Mouse (Mus musculus) limb, embryonic 13.5 days (tissue): ENCODE data around the gene Shq1. TPM values are rescaled to one million over a fixed set of nuclear protein-coding genes. Genes with fewer than 3 reads are reported as not detected.

Source experiments
- ATAC-seq: fragments of 200-750 bp; cut with Nextera tagmentation; 2 replicates; pipeline ENCODE4 v1.8.0; 2017; ENCODE audit warnings: low read depth, moderate number of reproducible peaks, moderate TSS enrichment; ENCODE audit not compliant: low FRiP score
- H3K27ac ChIP-seq: fragments of 300-500 bp; sonication (generic); 2 replicates; pipeline ENCODE4 v1.5.1; 2015; ENCODE audit warnings: inconsistent platforms, mild to moderate bottlenecking, moderate library complexity
- H3K27me3 ChIP-seq: fragments of 300-500 bp; sonication (generic); 2 replicates; pipeline ENCODE4 v1.6.1; 2015; ENCODE audit warnings: mild to moderate bottlenecking, inconsistent platforms
- H3K36me3 ChIP-seq: fragments of 300-500 bp; sonication (generic); 2 replicates; pipeline ENCODE4 v1.6.1; 2015; ENCODE audit warnings: inconsistent platforms, mild to moderate bottlenecking, moderate library complexity
- H3K4me1 ChIP-seq: fragments of 300-500 bp; sonication (generic); 2 replicates; pipeline ENCODE4 v1.6.1; 2015; ENCODE audit warnings: inconsistent platforms
- H3K4me2 ChIP-seq: fragments of 300-500 bp; sonication (generic); replicated peaks from 2 replicates; pipeline ENCODE4 v1.6.1; 2015; ENCODE audit warnings: inconsistent platforms, mild to moderate bottlenecking, moderate library complexity
- H3K4me3 ChIP-seq: fragments of 300-500 bp; sonication (generic); 2 replicates; pipeline ENCODE4 v1.5.1; 2015; ENCODE audit warnings: moderate library complexity, mild to moderate bottlenecking, inconsistent platforms
- H3K9ac ChIP-seq: fragments of 300-500 bp; sonication (generic); 2 replicates; pipeline ENCODE4 v1.6.1; 2015; ENCODE audit warnings: mild to moderate bottlenecking, inconsistent platforms
- H3K9me3 ChIP-seq: fragments of 300-500 bp; sonication (generic); 2 replicates; pipeline ENCODE4 v1.6.1; 2016; ENCODE audit warnings: inconsistent platforms
- WGBS: fragments of 180-500 bp; shearing (Covaris S2); methylation state at CpG from one replicate; pipeline ENCODE4 v1.1.7; 2015; 5-methylcytosine and 5-hydroxymethylcytosine counted together
- polyA plus RNA-seq: library from polyadenylated mRNA; unstranded; fragments of >200 nt; fragmentation: Nextera tagmentation; extraction: Ambion mirVana; gene quantifications from 2 replicates; pipeline ENCODE4 v1.2.1, GENCODE M21; 2015

Shq1 gene
- polyA plus RNA-seq, 1 experiment from 2014 or later, result 18.6 TPM

- H3K4me3 ChIP-seq, result no peak overlapping the region
- no peaks in the 10 kb centered on the region for H3K27me3 ChIP-seq
- H3K9me3 ChIP-seq, result no peaks in the 10 kb centered on the region
- H3K36me3 ChIP-seq, result no peaks in the 10 kb centered on the region
- H3K4me1 ChIP-seq, result peaks cover 14% of the 10 kb centered on the region
- WGBS, result 46% methylated on average over 8 of the region's 8 CpGs
- no peak for ATAC-seq
- no peak overlapping the region for H3K27ac ChIP-seq
- H3K9ac ChIP-seq, result no peak overlapping the region
- H3K4me2 ChIP-seq, result no peak overlapping the region
Observed at GRCm38 (mm10) chr6:100593857-100594256, 77.1 kb downstream of the Shq1 start.

GRCm38 (mm10) chr6:100592991-100593390 lies 78.0 kb downstream of the Shq1 start:
- H3K27ac ChIP-seq, result no peak overlapping the region
- 24% methylated on average over 7 of the region's 7 CpGs for WGBS
- H3K9ac ChIP-seq, result no peak overlapping the region
- no peaks in the 10 kb centered on the region for H3K27me3 ChIP-seq
- H3K4me1 ChIP-seq, result peaks cover 14% of the 10 kb centered on the region
- no peaks in the 10 kb centered on the region for H3K9me3 ChIP-seq
- H3K4me3 ChIP-seq, result no peak overlapping the region
- no peak overlapping the region for H3K4me2 ChIP-seq
- H3K36me3 ChIP-seq, result no peaks in the 10 kb centered on the region
- ATAC-seq, result 0 out of 2 replicates have a peak, but pooled peaks have one; percentile 19

DNA sequence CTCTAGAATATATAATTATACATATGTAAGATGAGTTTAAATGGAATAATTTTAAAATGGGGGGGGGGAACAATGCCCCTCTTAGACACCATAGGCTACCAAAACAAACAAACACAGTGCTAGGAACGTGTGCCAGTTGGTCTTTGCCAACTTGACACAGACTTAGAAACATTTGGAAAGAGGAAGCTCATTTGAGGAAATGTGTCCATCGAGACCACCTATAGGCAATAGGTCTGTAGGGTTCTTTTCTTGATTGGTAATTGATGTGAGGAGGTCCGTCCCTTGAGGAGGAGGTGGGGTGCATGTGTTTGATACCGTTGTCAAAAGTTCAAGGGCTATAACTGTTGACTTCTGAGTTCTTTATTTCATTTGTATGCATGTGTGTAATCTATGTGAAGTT lies 80.4 kb downstream of the Shq1 start:
- no peaks in the 10 kb centered on the region for H3K9me3 ChIP-seq
- H3K9ac ChIP-seq, result no peak overlapping the region
- H3K36me3 ChIP-seq, result no peaks in the 10 kb centered on the region
- H3K27me3 ChIP-seq, result no peaks in the 10 kb centered on the region
- no peak overlapping the region for H3K27ac ChIP-seq
- no peak overlapping the region for H3K4me3 ChIP-seq
- 82% methylated on average over 4 of the region's 4 CpGs for WGBS
- H3K4me1 ChIP-seq, result peaks cover 23% of the 10 kb centered on the region
- no peak overlapping the region for H3K4me2 ChIP-seq
- ATAC-seq, result no peak

- Histone ChIP-seq H3K4me3 (no peak overlapping the region), H3K9ac (no peak overlapping the region), H3K9me3 (no peaks in the 10 kb centered on the region), H3K27me3 (no peaks in the 10 kb centered on the region), H3K4me2 (no peak overlapping the region), H3K4me1 (peaks cover 21% of the 10 kb centered on the region), H3K27ac (no peak overlapping the region), H3K36me3 (no peaks in the 10 kb centered on the region)
- WGBS, result 81% methylated on average over 3 of the region's 3 CpGs
- ATAC-seq, result no peak
Observed at GRCm38 (mm10) chr6:100588876-100589275, 82.1 kb downstream of the Shq1 start.

- H3K4me3 ChIP-seq, result no peak overlapping the region
- 88% methylated on average over 5 of the region's 5 CpGs for WGBS
- peaks cover 22% of the 10 kb centered on the region for H3K4me1 ChIP-seq
- no peak overlapping the region for H3K4me2 ChIP-seq
- H3K36me3 ChIP-seq, result no peaks in the 10 kb centered on the region
- ATAC-seq, result no peak
- no peak overlapping the region for H3K9ac ChIP-seq
- H3K27ac ChIP-seq, result no peak overlapping the region
- no peaks in the 10 kb centered on the region for H3K27me3 ChIP-seq
- no peaks in the 10 kb centered on the region for H3K9me3 ChIP-seq
Observed at GRCm38 (mm10) chr6:100586758-100587157, 84.2 kb downstream of the Shq1 start.

DNA sequence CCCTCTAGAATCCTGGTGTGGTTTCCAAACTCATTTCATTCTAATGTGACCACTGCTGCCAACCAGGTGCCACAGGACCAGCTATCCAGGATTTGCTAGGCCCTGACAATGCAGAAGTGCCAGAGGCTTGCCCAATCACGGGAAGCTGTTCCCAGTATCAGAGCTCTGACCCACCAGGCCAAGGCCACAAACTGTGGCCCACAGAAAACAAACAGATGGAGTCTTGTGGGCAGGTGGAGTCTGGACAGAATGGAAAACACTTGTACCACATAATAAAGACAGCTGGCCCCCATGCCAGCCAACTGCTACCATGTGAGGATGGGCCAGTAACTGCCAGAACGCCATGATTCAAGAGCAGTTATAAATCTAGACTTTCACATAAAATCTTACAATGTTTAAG lies 89.0 kb downstream of the Shq1 start:
- Histone ChIP-seq H3K27ac (no peak overlapping the region), H3K27me3 (0 out of 2 replicates have a peak, but pooled peaks cover 3% of the 10 kb centered on the region), H3K4me2 (no peak overlapping the region), H3K9ac (no peak overlapping the region), H3K36me3 (no peaks in the 10 kb centered on the region), H3K9me3 (no peaks in the 10 kb centered on the region), H3K4me1 (peaks cover 29% of the 10 kb centered on the region), H3K4me3 (no peak overlapping the region)
- no peak for ATAC-seq
- 52% methylated on average over 2 of the region's 2 CpGs for WGBS

GRCm38 (mm10) chr6:100581056-100581455 lies 89.9 kb downstream of the Shq1 start:
- Histone ChIP-seq H3K9ac (no peak overlapping the region), H3K9me3 (no peaks in the 10 kb centered on the region), H3K4me2 (no peak overlapping the region), H3K4me3 (no peak overlapping the region), H3K4me1 (peaks cover 29% of the 10 kb centered on the region), H3K27ac (no peak overlapping the region), H3K36me3 (no peaks in the 10 kb centered on the region), H3K27me3 (0 out of 2 replicates have a peak, but pooled peaks cover 3% of the 10 kb centered on the region)
- ATAC-seq, result no peak

GRCm38 (mm10) chr6:100577590-100577989 lies 93.4 kb downstream of the Shq1 start:
- Histone ChIP-seq H3K4me3 (no peak overlapping the region), H3K4me1 (peaks cover 24% of the 10 kb centered on the region), H3K27me3 (peaks cover 15% of the 10 kb centered on the region; the same call in 1 of the 2 replicates), H3K9ac (no peak overlapping the region), H3K4me2 (no peak overlapping the region), H3K9me3 (no peaks in the 10 kb centered on the region), H3K27ac (no peak overlapping the region), H3K36me3 (peaks cover 5% of the 10 kb centered on the region)
- 78% methylated on average over 6 of the region's 6 CpGs for WGBS
- ATAC-seq, result no peak

DNA sequence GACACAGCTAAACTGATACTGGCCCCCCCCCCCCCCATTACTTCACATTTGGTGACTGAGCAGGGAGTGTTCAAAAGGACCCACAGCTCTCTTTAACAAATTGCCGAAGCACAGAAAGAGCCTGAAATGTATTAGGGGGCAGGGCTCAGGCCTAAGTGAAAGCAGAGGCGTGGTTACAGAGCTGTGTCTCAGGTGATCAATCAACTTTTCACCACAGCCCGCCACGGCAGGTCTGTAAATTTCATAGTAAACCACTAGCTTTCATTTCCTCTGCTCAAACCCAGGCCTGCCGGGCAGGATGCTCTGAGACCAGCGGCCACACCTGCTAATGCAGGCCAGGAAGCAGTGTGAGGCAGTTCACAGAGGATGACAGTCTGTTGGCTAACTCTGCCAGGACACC lies 94.8 kb downstream of the Shq1 start:
- peak; percentile 71; the same call in 1 of the 2 replicates for ATAC-seq

GRCm38 (mm10) chr6:100566774-100567173 lies 104.2 kb downstream of the Shq1 start:
- H3K4me2 ChIP-seq, result no peak overlapping the region
- WGBS, result 75% methylated on average over 6 of the region's 6 CpGs
- H3K27ac ChIP-seq, result no peak overlapping the region
- H3K4me3 ChIP-seq, result no peak overlapping the region
- peak; percentile 24; the same call in 1 of the 2 replicates for ATAC-seq
- no peaks in the 10 kb centered on the region for H3K36me3 ChIP-seq
- no peaks in the 10 kb centered on the region for H3K9me3 ChIP-seq
- H3K27me3 ChIP-seq, result peaks cover 55% of the 10 kb centered on the region
- H3K4me1 ChIP-seq, result peaks cover 57% of the 10 kb centered on the region
- H3K9ac ChIP-seq, result no peak overlapping the region

More for the DNA sequence above, 94.8 kb downstream of the Shq1 start:
- no peak overlapping the region for H3K4me2 ChIP-seq
- H3K27me3 ChIP-seq, result peaks cover 18% of the 10 kb centered on the region; the same call in 1 of the 2 replicates
- WGBS, result 4% methylated on average over 6 of the region's 6 CpGs
- peaks cover 16% of the 10 kb centered on the region for H3K4me1 ChIP-seq
- no peak overlapping the region for H3K9ac ChIP-seq
- H3K9me3 ChIP-seq, result no peaks in the 10 kb centered on the region
- no peak overlapping the region for H3K4me3 ChIP-seq
- peaks cover 5% of the 10 kb centered on the region for H3K36me3 ChIP-seq
- no peak overlapping the region for H3K27ac ChIP-seq

- Histone ChIP-seq H3K4me1 (peaks cover 46% of the 10 kb centered on the region), H3K9me3 (no peaks in the 10 kb centered on the region), H3K27me3 (peaks cover 78% of the 10 kb centered on the region), H3K27ac (no peak overlapping the region), H3K9ac (no peak overlapping the region), H3K4me3 (no peak overlapping the region), H3K36me3 (no peaks in the 10 kb centered on the region), H3K4me2 (peak overlapping the region; percentile 99; the same call in 1 of the 2 replicates)
- 37% methylated on average over 4 of the region's 4 CpGs for WGBS
- ATAC-seq, result no peak
Observed at GRCm38 (mm10) chr6:100564516-100564915, 106.4 kb downstream of the Shq1 start.

DNA sequence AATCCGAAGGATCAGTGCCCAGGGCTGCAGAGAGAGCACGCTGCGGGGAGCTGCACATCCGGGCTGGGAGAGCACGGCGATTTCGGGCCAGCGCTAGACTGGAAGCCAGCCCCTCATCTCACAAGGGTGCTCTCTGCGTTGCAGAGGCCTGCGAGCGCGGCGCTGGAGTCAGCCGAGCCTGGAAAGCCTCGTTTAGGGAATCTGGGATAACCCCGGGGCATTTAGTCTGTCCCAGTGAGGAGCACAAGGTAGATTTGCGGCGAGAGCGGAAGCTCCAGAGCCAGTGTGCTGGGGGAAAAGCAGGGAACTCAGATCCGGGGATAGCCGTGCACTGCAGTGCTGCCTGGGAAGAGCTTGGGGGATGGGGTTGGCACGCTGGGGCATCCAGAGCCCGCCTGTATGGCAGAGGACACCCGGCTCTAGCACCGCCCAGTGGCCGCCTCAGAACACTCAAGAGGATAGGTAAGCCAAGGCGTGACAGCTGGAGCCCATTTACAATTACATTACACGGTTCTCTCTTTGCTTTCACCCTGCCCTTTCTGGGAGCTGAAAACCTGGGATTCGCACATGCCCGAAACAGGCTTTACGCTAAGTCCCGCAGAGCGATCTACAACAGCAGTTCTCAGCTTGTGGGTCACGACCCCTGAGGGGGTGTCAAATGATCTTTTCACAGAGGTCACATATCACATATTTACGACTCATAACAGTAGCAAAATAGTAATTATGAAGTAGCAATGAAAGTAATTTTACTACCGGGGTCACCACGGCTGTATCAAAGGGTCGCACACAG lies 107.2 kb downstream of the Shq1 start:
- Histone ChIP-seq H3K36me3 (no peaks in the 10 kb centered on the region), H3K4me1 (peaks cover 39% of the 10 kb centered on the region), H3K4me3 (peak overlapping the region; percentile 48), H3K4me2 (peak overlapping the region; percentile 99), H3K9me3 (no peaks in the 10 kb centered on the region), H3K9ac (peak overlapping the region; percentile 67), H3K27me3 (peaks cover 81% of the 10 kb centered on the region), H3K27ac (no peak overlapping the region; the same call in 1 of the 2 replicates)
- peak; percentile 85 for ATAC-seq
- 3% methylated on average over 38 of the region's 38 CpGs for WGBS
